ENCODE assay signal across 8 mouse cellular contexts in genomic region chr10:80464381-80465035, GRCm38 (mm10). TPM values are rescaled to one million over a fixed set of nuclear protein-coding genes. Genes with fewer than 3 reads are reported as not detected.
DNase-seq lines count a peak whose midpoint lies in the region; ATAC-seq lines count a peak whose summit lies in the region.

No protein-coding gene starts in this region.

- no peaks in the 10 kb centered on the region for H3K4me1 ChIP-seq in heart, embryonic 11.5 days (ENCODE audit: control insufficient read depth, insufficient read depth, low read length)
- H3K4me1 ChIP-seq in heart, embryonic 13.5 days = peaks cover 25% of the 10 kb centered on the region
- peaks cover 7% of the 10 kb centered on the region for H3K4me1 ChIP-seq in neural tube, embryonic 13.5 days (replicated peaks)

- H3K27ac ChIP-seq in heart, embryonic 11.5 days (ENCODE audit: low read depth, low read length) = no peak overlapping the region
- peak overlapping the region; percentile 61 for H3K27ac ChIP-seq in heart, embryonic 13.5 days (replicated peaks)
- no peak overlapping the region for H3K27ac ChIP-seq in neural tube, embryonic 13.5 days (replicated peaks)

- peaks cover 4% of the 10 kb centered on the region for H3K27me3 ChIP-seq in heart, embryonic 11.5 days (ENCODE audit: control insufficient read depth, insufficient read depth, low read length)
- H3K27me3 ChIP-seq in heart, embryonic 13.5 days (replicated peaks) = peaks cover 31% of the 10 kb centered on the region
- H3K27me3 ChIP-seq in neural tube, embryonic 13.5 days = peaks cover 57% of the 10 kb centered on the region

- no peaks in the 10 kb centered on the region for H3K36me3 ChIP-seq in heart, embryonic 11.5 days (ENCODE audit: control insufficient read depth, insufficient read depth, low read length)
- H3K36me3 ChIP-seq in heart, embryonic 13.5 days = no peaks in the 10 kb centered on the region
- no peaks in the 10 kb centered on the region for H3K36me3 ChIP-seq in neural tube, embryonic 13.5 days

- 12% methylated on average over 18 of the region's 19 CpGs for WGBS in heart, embryonic 11.5 days (ENCODE audit: insufficient replicate concordance)
- 12% methylated on average over 18 of the region's 19 CpGs for WGBS in heart, embryonic 13.5 days
- WGBS in neural tube, embryonic 13.5 days = 5% methylated on average over 18 of the region's 19 CpGs

- no peaks in the 10 kb centered on the region; the same call in 1 of the 2 replicates for H3K9me3 ChIP-seq in heart, embryonic 11.5 days (replicated peaks; ENCODE audit: control insufficient read depth, low read length)
- H3K9me3 ChIP-seq in heart, embryonic 13.5 days = no peaks in the 10 kb centered on the region
- H3K9me3 ChIP-seq in neural tube, embryonic 13.5 days = no peaks in the 10 kb centered on the region

- peak overlapping the region; percentile 34; the same call in 1 of the 2 replicates for H3K9ac ChIP-seq in heart, embryonic 11.5 days (ENCODE audit: low read depth, low read length)
- 0 out of 2 replicates have a peak overlapping the region, but pooled peaks have one; percentile 8 for H3K9ac ChIP-seq in heart, embryonic 13.5 days
- H3K9ac ChIP-seq in neural tube, embryonic 13.5 days = no peak overlapping the region

- DNase-seq in heart, adult 11 months = no peak
- DNase-seq in kidney, postnatal 14 days = peak; percentile 56
- DNase-seq in testis, postnatal 10 days (ENCODE audit: low spot score) = no peak
- DNase-seq in urinary bladder, adult 18-20 months (ENCODE audit: low spot score in 2 of 2) = no peak
- DNase-seq in urinary bladder, postnatal 4 days (ENCODE audit: low spot score in 2 of 2) = no peak

- H3K4me3 ChIP-seq in heart, embryonic 11.5 days (ENCODE audit: low read depth, low read length) = no peak overlapping the region
- peak overlapping the region; percentile 14; the same call in 1 of the 2 replicates for H3K4me3 ChIP-seq in heart, embryonic 13.5 days
- H3K4me3 ChIP-seq in neural tube, embryonic 13.5 days = 0 out of 2 replicates have a peak overlapping the region, but pooled peaks have one; percentile 8

- ATAC-seq in heart, embryonic 11.5 days (replicated peaks; ENCODE audit: insufficient number of reproducible peaks, low FRiP score, low TSS enrichment) = no peak
- ATAC-seq in heart, embryonic 13.5 days (ENCODE audit: extremely low read depth, insufficient number of reproducible peaks, low FRiP score, low TSS enrichment) = no peak
- no peak for ATAC-seq in neural tube, embryonic 13.5 days (ENCODE audit: low read depth)

- H3K4me2 ChIP-seq in heart, embryonic 11.5 days = peak overlapping the region; percentile 50
- H3K4me2 ChIP-seq in heart, embryonic 13.5 days = peak overlapping the region; percentile 49
- peak overlapping the region; percentile 27 for H3K4me2 ChIP-seq in neural tube, embryonic 13.5 days

RNA-seq across cellular contexts. Expression of gene Onecut3, which starts 30.1 kb away (rescaled TPM):
- 0.04 TPM in 1 of 2 replicates, not detected in the other for polyA plus RNA-seq in heart, embryonic 11.5 days (2014; fragmentation: Nextera tagmentation; extraction: Ambion mirVana)
- polyA plus RNA-seq in heart, embryonic 13.5 days (2015; fragmentation: Nextera tagmentation; extraction: Ambion mirVana) = not detected in 2 replicates
- 0.92 and 1.2 TPM in 2 replicates for polyA plus RNA-seq in neural tube, embryonic 13.5 days (2015; fragmentation: Nextera tagmentation; extraction: Ambion mirVana)

RNA-seq across cellular contexts. Expression of gene Tcf3, which starts 31.1 kb away (rescaled TPM):
- 66.1 and 69.8 TPM in 2 replicates for polyA plus RNA-seq in heart, embryonic 11.5 days (2014; fragmentation: Nextera tagmentation; extraction: Ambion mirVana)
- 55.9 and 57.6 TPM in 2 replicates for polyA plus RNA-seq in heart, embryonic 13.5 days (2015; fragmentation: Nextera tagmentation; extraction: Ambion mirVana)
- 62.1 and 70.4 TPM in 2 replicates for polyA plus RNA-seq in neural tube, embryonic 13.5 days (2015; fragmentation: Nextera tagmentation; extraction: Ambion mirVana)

RNA-seq across cellular contexts. Expression of gene Uqcr11, which starts 57.9 kb away (rescaled TPM):
- 1,161 and 1,177 TPM in 2 replicates for polyA plus RNA-seq in heart, embryonic 11.5 days (2014; fragmentation: Nextera tagmentation; extraction: Ambion mirVana)
- polyA plus RNA-seq in heart, embryonic 13.5 days (2015; fragmentation: Nextera tagmentation; extraction: Ambion mirVana) = 1,246 and 1,505 TPM in 2 replicates
- polyA plus RNA-seq in neural tube, embryonic 13.5 days (2015; fragmentation: Nextera tagmentation; extraction: Ambion mirVana) = 462 and 574 TPM in 2 replicates
